Mouse (Mus musculus) neural tube, embryonic 14.5 days (tissue): Measurements from ENCODE around the gene Stab2. TPM values are rescaled to one million over a fixed set of nuclear protein-coding genes. Genes with fewer than 3 reads are reported as not detected.

Experiments used
- ATAC-seq: fragments of 200-750 bp; cut with Nextera tagmentation; 2 replicates; pipeline ENCODE4 v1.8.0; 2017; ENCODE audit warnings: low read depth, mild to moderate bottlenecking, moderate TSS enrichment, moderate library complexity
- H3K27ac ChIP-seq: fragments of 300-500 bp; sonication (generic); 2 replicates; pipeline ENCODE4 v1.5.1; 2014; ENCODE audit warnings: low read depth, mild to moderate bottlenecking, control low read depth, low read length, moderate library complexity, mixed read lengths
- H3K27me3 ChIP-seq: fragments of 300-500 bp; sonication (generic); 2 replicates; pipeline ENCODE4 v1.6.1; 2014; ENCODE audit warnings: low read length; ENCODE audit not compliant: control insufficient read depth, insufficient read depth
- H3K36me3 ChIP-seq: fragments of 300-500 bp; sonication (generic); 2 replicates; pipeline ENCODE4 v1.6.1; 2014; ENCODE audit warnings: low read length, mixed read lengths; ENCODE audit not compliant: control insufficient read depth, insufficient read depth
- H3K4me1 ChIP-seq: fragments of 300-500 bp; sonication (generic); 2 replicates; pipeline ENCODE4 v1.6.1; 2014; ENCODE audit warnings: low read length; ENCODE audit not compliant: control insufficient read depth, insufficient read depth
- H3K4me2 ChIP-seq: fragments of 300-500 bp; sonication (generic); 2 replicates; pipeline ENCODE4 v1.6.1; 2014; ENCODE audit warnings: mild to moderate bottlenecking, low read depth, low read length, control low read depth
- H3K4me3 ChIP-seq: fragments of 300-500 bp; sonication (generic); 2 replicates; pipeline ENCODE4 v1.5.1; 2014; ENCODE audit warnings: low read depth, low read length, control low read depth, mixed read lengths
- H3K9ac ChIP-seq: fragments of 300-500 bp; sonication (generic); replicated peaks from 2 replicates; pipeline ENCODE4 v1.6.1; 2014; ENCODE audit warnings: low read depth, mild to moderate bottlenecking, control low read depth, low read length, mixed read lengths
- H3K9me3 ChIP-seq: fragments of 300-500 bp; sonication (generic); 2 replicates; pipeline ENCODE4 v1.6.1; 2016; ENCODE audit warnings: low read length; ENCODE audit not compliant: control insufficient read depth
- WGBS: fragments of 180-500 bp; shearing (Covaris S2); extraction: QIAGEN DNeasy Blood & Tissue Kit; methylation state at CpG from one replicate; pipeline ENCODE4 v1.1.7; 2014; 5-methylcytosine and 5-hydroxymethylcytosine counted together
- polyA plus RNA-seq: library from polyadenylated mRNA; unstranded; fragments of >200 nt; fragmentation: Nextera tagmentation; extraction: Ambion mirVana; gene quantifications from 2 replicates; pipeline ENCODE4 v1.2.1, GENCODE M21; 2014

Gene Stab2
- polyA plus RNA-seq, 1 experiment from 2014 or later = 0.36 TPM

DNA sequence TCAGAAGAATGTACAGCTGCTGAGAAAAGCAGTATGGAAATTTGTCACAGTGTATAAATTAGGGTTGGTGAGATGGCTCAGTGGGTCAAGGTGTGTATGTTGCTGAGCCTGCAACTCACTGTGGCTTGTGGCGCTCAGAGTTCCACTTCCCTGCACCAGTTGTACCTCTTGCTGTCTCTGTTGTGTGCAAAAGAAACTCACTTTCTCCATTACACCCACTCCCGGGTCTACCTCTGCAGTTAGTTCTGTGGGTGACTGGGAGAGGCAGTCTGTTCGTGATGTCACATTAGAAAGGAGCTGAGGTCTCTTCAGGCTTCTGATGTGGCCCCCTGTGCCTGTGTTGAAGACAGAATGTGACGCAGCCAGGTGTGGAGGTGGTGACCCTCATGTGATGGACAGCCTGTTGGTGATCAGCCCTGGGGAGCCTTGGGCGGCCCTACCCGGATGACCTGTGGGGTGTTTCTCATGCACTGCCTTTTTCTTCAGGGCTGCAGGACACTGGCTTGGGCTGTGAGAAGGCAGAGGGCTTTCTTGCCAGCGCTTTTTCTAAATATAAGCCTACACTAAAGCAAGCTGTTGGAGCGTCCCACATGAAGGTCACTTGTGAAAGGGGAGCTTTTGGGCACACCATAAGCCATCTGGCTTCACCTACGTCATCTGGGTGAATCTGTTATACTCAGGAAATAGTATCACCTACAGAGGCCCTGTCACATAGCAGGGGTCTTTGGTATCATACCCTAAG, 212.9 kb downstream of the Stab2 start:
- Histone ChIP-seq H3K9me3 (no peaks in the 10 kb centered on the region), H3K4me3 (no peak overlapping the region), H3K36me3 (no peaks in the 10 kb centered on the region), H3K4me1 (no peaks in the 10 kb centered on the region), H3K4me2 (no peak overlapping the region), H3K9ac (no peak overlapping the region), H3K27me3 (no peaks in the 10 kb centered on the region), H3K27ac (no peak overlapping the region)
- no peak for ATAC-seq
- 93% methylated on average over 9 of the region's 9 CpGs for WGBS

DNA sequence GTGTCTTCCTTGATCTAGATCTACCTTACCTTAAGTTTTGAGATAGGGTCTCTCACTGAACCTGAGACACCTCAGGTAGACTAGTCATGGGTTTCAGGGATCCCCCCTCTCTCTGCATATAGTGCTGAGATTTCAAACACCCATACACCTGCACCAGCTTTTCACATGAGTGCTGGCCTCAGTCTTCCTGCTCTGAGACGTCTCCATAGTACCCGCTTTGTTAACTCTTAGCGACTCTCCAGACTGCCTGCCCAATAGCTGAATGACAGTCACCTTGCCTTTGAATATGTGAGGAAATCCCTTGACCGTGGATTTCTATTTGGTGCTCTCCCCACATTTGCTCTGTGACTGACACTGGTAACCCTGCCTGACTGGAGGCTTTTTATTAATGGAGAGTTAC, 213.6 kb downstream of the Stab2 start:
- Histone ChIP-seq H3K9me3 (no peaks in the 10 kb centered on the region), H3K4me3 (no peak overlapping the region), H3K36me3 (no peaks in the 10 kb centered on the region), H3K9ac (no peak overlapping the region), H3K4me2 (no peak overlapping the region), H3K27ac (no peak overlapping the region), H3K4me1 (no peaks in the 10 kb centered on the region), H3K27me3 (no peaks in the 10 kb centered on the region)
- 90% methylated on average over 4 of the region's 4 CpGs for WGBS
- ATAC-seq = no peak

DNA sequence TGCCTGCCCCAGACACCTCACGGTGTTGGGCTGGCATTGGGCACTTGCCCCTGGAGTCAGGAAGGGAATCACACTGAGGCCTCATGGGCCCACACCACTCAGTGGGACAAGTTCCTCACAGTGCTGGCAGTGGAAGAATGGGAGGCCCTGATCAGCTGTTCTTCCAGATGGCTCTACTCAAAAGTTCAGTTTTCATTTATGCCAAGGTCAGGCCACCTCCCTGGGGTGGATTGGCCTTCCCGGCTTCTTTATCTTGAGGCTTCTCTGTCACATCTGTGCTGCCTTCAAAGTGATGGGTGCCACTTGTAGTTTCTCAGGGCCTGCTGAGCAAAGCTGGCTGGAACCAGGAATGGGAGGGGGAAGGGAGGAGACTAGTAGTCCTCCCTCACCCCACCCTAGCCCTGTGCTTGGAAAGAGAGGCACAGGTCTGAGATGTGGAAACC, 214.3 kb downstream of the Stab2 start:
- Histone ChIP-seq H3K9me3 (no peaks in the 10 kb centered on the region), H3K36me3 (no peaks in the 10 kb centered on the region), H3K4me1 (no peaks in the 10 kb centered on the region), H3K27ac (no peak overlapping the region), H3K27me3 (no peaks in the 10 kb centered on the region), H3K4me2 (no peak overlapping the region), H3K4me3 (no peak overlapping the region), H3K9ac (no peak overlapping the region)
- ATAC-seq = no peak
- WGBS = 63% methylated on average over 2 of the region's 2 CpGs

DNA sequence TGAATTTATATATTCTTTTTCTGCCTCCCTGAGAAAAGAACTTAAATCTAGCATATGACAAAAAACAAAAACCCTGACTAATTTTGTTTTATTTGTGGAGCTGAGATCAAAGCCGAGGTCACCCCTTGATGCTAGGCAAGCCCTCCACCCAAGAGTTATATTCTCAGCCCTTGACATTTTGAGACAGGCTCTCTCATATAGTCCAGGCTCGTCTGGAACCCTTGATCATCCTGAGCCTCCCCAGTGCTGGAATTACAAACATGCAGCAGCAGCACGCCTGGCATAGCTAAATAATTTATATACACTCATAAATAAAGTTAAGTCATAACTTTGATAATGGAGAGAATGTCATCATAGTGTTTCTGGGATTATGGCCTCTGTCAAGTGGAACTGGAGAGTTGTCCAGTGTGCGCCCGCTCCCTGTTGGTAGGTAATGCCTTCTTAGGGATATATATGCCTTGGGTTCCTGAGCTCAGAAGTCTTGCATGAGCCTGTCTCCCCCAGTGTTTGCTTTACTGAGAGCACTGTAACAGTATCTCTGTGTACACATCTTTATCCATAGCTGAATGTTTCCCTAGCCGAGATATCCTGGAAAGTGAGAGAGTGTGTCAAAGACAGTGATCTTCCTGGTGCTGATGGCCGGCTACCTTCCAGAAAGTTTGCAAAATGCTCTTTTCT, 216.2 kb downstream of the Stab2 start:
- Histone ChIP-seq H3K27ac (no peak overlapping the region), H3K9me3 (no peaks in the 10 kb centered on the region), H3K9ac (no peak overlapping the region), H3K4me2 (no peak overlapping the region), H3K36me3 (no peaks in the 10 kb centered on the region), H3K27me3 (no peaks in the 10 kb centered on the region), H3K4me1 (no peaks in the 10 kb centered on the region), H3K4me3 (no peak overlapping the region)
- 73% methylated on average over 7 of the region's 7 CpGs for WGBS
- ATAC-seq = no peak

Other genes starting within 250 kb of the Stab2 start
- gene Gm49358, start 244.1 kb downstream of the Stab2 start, polyA plus RNA-seq = 1.9 TPM in 1 of 2 replicates, not detected in the other
- 14.9 and 15.8 TPM in 2 replicates for gene Nt5dc3, start 229.0 kb downstream of the Stab2 start, polyA plus RNA-seq
- 0.55 TPM in 1 of 2 replicates, not detected in the other for gene 1700113H08Rik, start 50.0 kb upstream of the Stab2 start, polyA plus RNA-seq